Mouse (Mus musculus): ENCODE results near the gene Olfr1504. TPM values are rescaled to one million over a fixed set of nuclear protein-coding genes. Genes with fewer than 3 reads are reported as not detected.
"Not testable (repeated sequence)": the region's sequence is repeated elsewhere in the genome, so short reads cannot be mapped to it uniquely, and the experiment has no call there.

The Olfr1504 gene
- polyA plus RNA-seq (2016; fragmentation: Nextera tagmentation; extraction: Ambion mirVana): not detected in 2 replicates

DNA sequence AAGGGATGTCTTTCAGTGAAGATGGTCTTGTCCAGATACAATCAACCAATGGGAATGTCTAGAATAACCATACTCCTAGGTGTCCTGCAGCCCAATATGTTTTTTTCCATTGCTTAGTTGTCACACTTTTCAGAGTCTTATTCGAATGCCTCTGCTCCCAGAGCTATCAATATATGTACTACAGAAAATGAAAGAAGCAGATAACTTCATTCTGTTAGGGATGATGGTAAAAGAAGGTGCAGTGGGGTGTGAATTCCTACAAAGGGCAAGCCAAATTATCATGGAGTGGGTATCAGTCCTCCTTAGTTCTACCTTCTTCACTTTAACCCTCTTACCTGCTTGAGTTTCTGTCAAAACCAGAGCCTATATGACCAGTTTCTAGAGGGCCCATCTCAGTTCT is at the start of gene Olfr1504:
TSS of gene Olfr1504 (minus strand) at position 101 of the 400 bp plus-strand sequence.
- Histone ChIP-seq H3K36me3 (no peaks in the 10 kb centered on the region), H3K4me3 (no peak within 1 kb of the TSS), H3K9me3 (replicated peaks) (no peaks in the 10 kb centered on the region), H3K4me1 (no peaks in the 10 kb centered on the region), H3K27me3 (ENCODE audit: low read depth, poor library complexity, severe bottlenecking) (no peaks in the 10 kb centered on the region), H3K27ac (no peak within 1 kb of the TSS)
- no peak for DNase-seq (ENCODE audit: low spot score)
- WGBS: 78% methylated on average over 1 of the region's 1 CpGs

DNA sequence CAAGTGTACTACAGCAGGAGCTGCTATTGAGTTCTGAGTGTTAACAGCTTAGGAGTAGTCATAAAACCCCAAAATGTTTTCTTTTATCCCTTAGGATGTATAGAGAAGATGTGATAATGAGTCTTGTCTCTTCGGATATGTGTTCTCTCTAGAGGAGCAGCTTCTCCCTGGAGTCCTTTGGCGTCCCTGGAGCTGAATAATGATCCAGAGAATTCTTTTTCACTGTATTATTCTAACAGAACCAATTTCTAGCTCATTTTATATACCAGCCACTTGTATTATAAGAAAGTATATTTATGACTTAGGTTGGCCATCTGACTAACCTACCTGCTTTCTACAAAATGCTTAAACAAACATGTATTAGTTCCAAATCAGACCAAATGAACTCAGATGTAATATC is 15.5 kb upstream of the Olfr1504 start, which contains the start of gene Olfr1505:
TSS of gene Olfr1505 (plus strand) at position 301 of the 400 bp plus-strand sequence.
- H3K36me3 ChIP-seq: no peaks in the 10 kb centered on the region
- no peaks in the 10 kb centered on the region for H3K4me1 ChIP-seq
- no peaks in the 10 kb centered on the region for H3K9me3 ChIP-seq (replicated peaks)
- no peak within 1 kb of the TSS for H3K27ac ChIP-seq
- DNase-seq (ENCODE audit: low spot score): no peak
- no peaks in the 10 kb centered on the region for H3K27me3 ChIP-seq (ENCODE audit: low read depth, poor library complexity, severe bottlenecking)
- no peak within 1 kb of the TSS for H3K4me3 ChIP-seq
- 89% methylated on average over 2 of the region's 2 CpGs for WGBS

DNA sequence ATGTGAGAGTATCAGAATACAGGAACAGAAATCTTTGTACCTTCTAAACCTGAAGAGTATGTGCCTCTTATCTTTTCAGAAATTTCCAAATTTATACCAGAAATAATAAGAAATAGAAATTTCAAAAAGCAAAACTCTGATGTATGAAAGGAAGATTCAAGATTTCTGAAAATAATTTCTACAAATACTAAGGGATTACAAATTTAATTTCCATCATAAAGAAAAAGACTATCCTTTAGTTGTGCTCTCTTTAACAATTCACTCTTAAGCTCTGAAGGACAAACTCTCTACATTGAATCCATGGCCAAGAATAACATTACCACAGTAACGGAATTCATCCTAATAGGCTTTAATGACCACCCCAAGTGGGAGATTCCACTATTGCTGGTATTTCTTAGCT is 36.2 kb downstream of the Olfr1504 start, which contains the start of gene Olfr1502:
TSS of gene Olfr1502 (plus strand) at position 301 of the 400 bp plus-strand sequence.
- H3K27ac ChIP-seq: no peak within 1 kb of the TSS
- H3K27me3 ChIP-seq (ENCODE audit: low read depth, poor library complexity, severe bottlenecking): no peaks in the 10 kb centered on the region
- DNase-seq (ENCODE audit: low spot score): no peak
- 90% methylated on average over 1 of the region's 1 CpGs for WGBS
- H3K4me1 ChIP-seq: no peaks in the 10 kb centered on the region
- H3K9me3 ChIP-seq (replicated peaks): no peaks in the 10 kb centered on the region
- H3K36me3 ChIP-seq: no peaks in the 10 kb centered on the region
- no peak within 1 kb of the TSS for H3K4me3 ChIP-seq

DNA sequence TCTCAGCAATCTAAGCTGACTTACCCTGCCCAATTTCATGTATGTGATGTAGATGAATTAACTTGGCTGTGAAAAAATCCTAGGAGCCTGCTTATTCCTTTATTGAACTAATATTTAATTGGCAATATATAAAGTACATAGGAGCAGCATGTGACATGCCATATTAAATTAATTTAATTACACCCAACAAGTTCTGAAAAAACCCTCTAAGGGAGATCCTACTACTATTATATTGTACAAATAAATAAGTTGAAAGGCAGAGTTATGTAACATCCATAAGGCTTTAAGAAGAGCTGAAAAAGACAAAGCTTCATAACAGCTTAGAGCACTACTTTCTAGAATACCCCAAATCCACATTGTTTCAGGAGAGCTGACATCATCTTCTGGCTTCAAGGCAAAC is 47.1 kb downstream of the Olfr1504 start, which contains the start of gene Olfr1501:
TSS of gene Olfr1501 (minus strand) at position 101 of the 400 bp plus-strand sequence.
- H3K9me3 ChIP-seq (replicated peaks); H3K4me3 ChIP-seq; H3K27ac ChIP-seq; H3K36me3 ChIP-seq; H3K4me1 ChIP-seq; DNase-seq (ENCODE audit: low spot score); H3K27me3 ChIP-seq (ENCODE audit: low read depth, poor library complexity, severe bottlenecking): not testable (repeated sequence)

Other genes starting within 250 kb of the Olfr1504 start
- not detected in 2 replicates for gene Olfr1490, start 246.8 kb downstream of the Olfr1504 start, polyA plus RNA-seq (2016; fragmentation: Nextera tagmentation; extraction: Ambion mirVana)
- not detected in 2 replicates for gene Olfr1491, start 200.7 kb downstream of the Olfr1504 start, polyA plus RNA-seq (2016; fragmentation: Nextera tagmentation; extraction: Ambion mirVana)
- gene Olfr1493-ps1, start 174.7 kb downstream of the Olfr1504 start, polyA plus RNA-seq (2016; fragmentation: Nextera tagmentation; extraction: Ambion mirVana): not detected in 2 replicates
- gene Olfr1494, start 158.2 kb downstream of the Olfr1504 start, polyA plus RNA-seq (2016; fragmentation: Nextera tagmentation; extraction: Ambion mirVana): not detected in 2 replicates
- not detected in 2 replicates for gene Olfr1495, start 133.3 kb downstream of the Olfr1504 start, polyA plus RNA-seq (2016; fragmentation: Nextera tagmentation; extraction: Ambion mirVana)
- gene Olfr1496, start 120.0 kb downstream of the Olfr1504 start, polyA plus RNA-seq (2016; fragmentation: Nextera tagmentation; extraction: Ambion mirVana): not detected in 2 replicates
- not detected in 2 replicates for gene Olfr1497, start 99.7 kb downstream of the Olfr1504 start, polyA plus RNA-seq (2016; fragmentation: Nextera tagmentation; extraction: Ambion mirVana)
- not detected in 2 replicates for gene Olfr1499, start 78.5 kb downstream of the Olfr1504 start, polyA plus RNA-seq (2016; fragmentation: Nextera tagmentation; extraction: Ambion mirVana)
- gene Olfr1500, start 67.4 kb downstream of the Olfr1504 start, polyA plus RNA-seq (2016; fragmentation: Nextera tagmentation; extraction: Ambion mirVana): not detected in 2 replicates
- gene Olfr1501, start 47.2 kb downstream of the Olfr1504 start, polyA plus RNA-seq (2016; fragmentation: Nextera tagmentation; extraction: Ambion mirVana): not detected in 2 replicates
- gene Olfr1502, start 36.1 kb downstream of the Olfr1504 start, polyA plus RNA-seq (2016; fragmentation: Nextera tagmentation; extraction: Ambion mirVana): not detected in 2 replicates
- gene Olfr1505, start 15.6 kb upstream of the Olfr1504 start, polyA plus RNA-seq (2016; fragmentation: Nextera tagmentation; extraction: Ambion mirVana): not detected in 2 replicates